ENCODE assay signal across 11 mouse cellular contexts in the genomic region with DNA sequence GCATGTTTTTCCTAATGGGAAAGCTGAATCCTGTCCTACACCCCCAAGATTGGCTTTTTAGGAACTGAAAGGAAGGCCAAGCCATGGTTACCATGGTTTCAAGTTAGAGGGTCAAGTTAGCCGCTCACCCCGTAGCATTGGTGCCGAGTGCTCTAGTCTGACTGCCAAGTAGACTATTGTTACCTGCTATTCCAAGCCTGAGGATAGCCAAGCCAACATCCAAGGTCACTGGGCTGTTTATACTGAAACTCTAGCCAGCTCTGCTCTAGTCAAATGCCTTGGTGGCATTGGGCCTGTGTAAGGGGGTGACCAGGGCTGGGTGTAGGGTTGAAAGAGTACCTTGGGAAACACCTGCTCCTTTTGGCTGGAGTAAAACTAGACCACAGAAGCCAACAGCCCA.
A peak's percentile ranks its signal among the peaks of the same experiment; 100 is the strongest.
DNase-seq lines count a peak whose midpoint lies in the region; ATAC-seq lines count a peak whose summit lies in the region.
"Had no signal": no experiment of that assay in that cellular context is flagged by ENCODE, and none has a peak within 500 bp of the region (broad histone marks: within the 10 kb centered on the region; RNA-seq: fewer than 3 reads in every experiment).

No protein-coding gene starts in this region.

- WGBS in kidney, embryonic 14.5 days, result 27% methylated on average over 3 of the region's 3 CpGs
- 58% methylated on average over 3 of the region's 3 CpGs for WGBS in heart, embryonic 13.5 days
- WGBS in midbrain, embryonic 14.5 days, result 12% methylated on average over 3 of the region's 3 CpGs

- H3K27ac ChIP-seq in kidney, embryonic 14.5 days (ENCODE audit: low read depth, low read length), result peak overlapping the region; percentile 65; the same call in 1 of the 2 replicates
- H3K27ac ChIP-seq in heart, embryonic 13.5 days (replicated peaks), result peak overlapping the region; percentile 87
- no peak overlapping the region for H3K27ac ChIP-seq in midbrain, embryonic 14.5 days (replicated peaks; ENCODE audit: low read depth, low read length)
- H3K27ac ChIP-seq: limb, embryonic 13.5 days; stomach, embryonic 15.5 days had no signal

- peaks cover 32% of the 10 kb centered on the region for H3K4me1 ChIP-seq in kidney, embryonic 14.5 days (ENCODE audit: control insufficient read depth, insufficient read depth, low read length)
- peaks cover 53% of the 10 kb centered on the region for H3K4me1 ChIP-seq in heart, embryonic 13.5 days
- H3K4me1 ChIP-seq in midbrain, embryonic 14.5 days (ENCODE audit: control insufficient read depth, insufficient read depth, low read length), result peaks cover 19% of the 10 kb centered on the region; the same call in 1 of the 2 replicates

- no peak overlapping the region for H3K4me3 ChIP-seq in kidney, embryonic 14.5 days (ENCODE audit: low read length)
- H3K4me3 ChIP-seq in heart, embryonic 13.5 days, result no peak overlapping the region
- no peak overlapping the region for H3K4me3 ChIP-seq in midbrain, embryonic 14.5 days (replicated peaks; ENCODE audit: low read depth, low read length)
- H3K4me3 ChIP-seq: limb, embryonic 13.5 days; stomach, embryonic 15.5 days had no signal

- H3K27me3 ChIP-seq in kidney, embryonic 14.5 days (ENCODE audit: control insufficient read depth, insufficient read depth, low read length), result no peaks in the 10 kb centered on the region
- H3K27me3 ChIP-seq in heart, embryonic 13.5 days (replicated peaks), result no peaks in the 10 kb centered on the region
- H3K27me3 ChIP-seq in midbrain, embryonic 14.5 days (ENCODE audit: control insufficient read depth, insufficient read depth, low read length), result no peaks in the 10 kb centered on the region
- H3K27me3 ChIP-seq: limb, embryonic 13.5 days; stomach, embryonic 15.5 days had no signal

- ATAC-seq in kidney, embryonic 14.5 days (ENCODE audit: low FRiP score, low TSS enrichment), result peak; percentile 53
- ATAC-seq in heart, embryonic 13.5 days (ENCODE audit: extremely low read depth, insufficient number of reproducible peaks, low FRiP score, low TSS enrichment), result no peak
- no peak for ATAC-seq in midbrain, embryonic 14.5 days (ENCODE audit: low FRiP score, low TSS enrichment)
- ATAC-seq in megakaryocyte progenitor cell, adult 5-6 weeks (replicated peaks; ENCODE audit: poor library complexity), result no peak

- H3K9me3 ChIP-seq in kidney, embryonic 14.5 days (ENCODE audit: control insufficient read depth, low read length), result no peaks in the 10 kb centered on the region
- H3K9me3 ChIP-seq in heart, embryonic 13.5 days, result no peaks in the 10 kb centered on the region
- H3K9me3 ChIP-seq in midbrain, embryonic 14.5 days (ENCODE audit: control insufficient read depth, low read length), result no peaks in the 10 kb centered on the region
- H3K9me3 ChIP-seq: limb, embryonic 13.5 days; stomach, embryonic 15.5 days had no signal

- H3K9ac ChIP-seq in kidney, embryonic 14.5 days (ENCODE audit: low read depth, low read length), result no peak overlapping the region
- H3K9ac ChIP-seq in heart, embryonic 13.5 days, result no peak overlapping the region
- H3K9ac ChIP-seq in midbrain, embryonic 14.5 days (replicated peaks; ENCODE audit: low read length), result no peak overlapping the region
- H3K9ac ChIP-seq: stomach, embryonic 15.5 days had no signal

- H3K4me2 ChIP-seq in kidney, embryonic 14.5 days (replicated peaks; ENCODE audit: low read depth, low read length), result no peak overlapping the region
- H3K4me2 ChIP-seq in heart, embryonic 13.5 days, result 0 out of 2 replicates have a peak overlapping the region, but pooled peaks have one; percentile 59
- no peak overlapping the region for H3K4me2 ChIP-seq in midbrain, embryonic 14.5 days (ENCODE audit: low read length)
- H3K4me2 ChIP-seq: stomach, embryonic 15.5 days had no signal

- intact Hi-C loops in left cerebral cortex, postnatal 14 days (cut with DNase I), result no loop called here

- peak; percentile 61 to 81 for DNase-seq in cerebellum, postnatal 14 days
- DNase-seq in cerebellum, adult 9-10 months, result no peak
- no peak for DNase-seq in kidney, postnatal 4 days
- DNase-seq in midbrain, embryonic 14.5 days, result peak; percentile 29
- DNase-seq in left cerebral cortex, postnatal 14 days (ENCODE audit: low spot score in 2 of 2), result no peak
- DNase-seq: lung, postnatal 14 days had no signal

- no peaks in the 10 kb centered on the region for H3K36me3 ChIP-seq in kidney, embryonic 14.5 days (ENCODE audit: control insufficient read depth, insufficient read depth, low read length)
- H3K36me3 ChIP-seq in heart, embryonic 13.5 days, result no peaks in the 10 kb centered on the region
- no peaks in the 10 kb centered on the region for H3K36me3 ChIP-seq in midbrain, embryonic 14.5 days (ENCODE audit: control insufficient read depth, insufficient read depth, low read length)
- H3K36me3 ChIP-seq: stomach, embryonic 15.5 days had no signal

Comparison
In these comparisons a context has a peak if more than half of its experiments do, and no peak if none do; other contexts are left out.
1. DNase-seq: peak in cerebellum, postnatal 14 days (2 of 2) and midbrain, embryonic 14.5 days (single experiment); none in cerebellum, adult 9-10 months (single experiment), kidney, postnatal 4 days (0 of 2) and left cerebral cortex, postnatal 14 days (0 of 2).